Mouse (Mus musculus) hindbrain, embryonic 11.5 days (tissue): ENCODE results near the gene H3f3a. TPM values are rescaled to one million over a fixed set of nuclear protein-coding genes. Genes with fewer than 3 reads are reported as not detected.

Experiments
- ATAC-seq: fragments of 200-750 bp; cut with Nextera tagmentation; 2 replicates; pipeline ENCODE4 v1.8.0; 2017; ENCODE audit warnings: mild to moderate bottlenecking, moderate TSS enrichment, moderate library complexity; ENCODE audit not compliant: low FRiP score
- DNase-seq: peaks from one replicate; pipeline ENCODE4 v3.0.0-alpha.2; 2015; ENCODE audit warnings: low spot score
- H3K27ac ChIP-seq: fragments of 300-500 bp; sonication (generic); 2 replicates; pipeline ENCODE4 v1.5.1; 2014; ENCODE audit warnings: mild to moderate bottlenecking, low read depth, low read length
- H3K27me3 ChIP-seq: fragments of 300-500 bp; sonication (generic); 2 replicates; pipeline ENCODE4 v1.6.1; 2014; ENCODE audit warnings: mild to moderate bottlenecking, low read length, moderate library complexity, mixed read lengths; ENCODE audit not compliant: control insufficient read depth, insufficient read depth
- H3K36me3 ChIP-seq: fragments of 300-500 bp; sonication (generic); 2 replicates; pipeline ENCODE4 v1.6.1; 2014; ENCODE audit warnings: mild to moderate bottlenecking, low read length, moderate library complexity, mixed read lengths; ENCODE audit not compliant: control insufficient read depth, insufficient read depth
- H3K4me1 ChIP-seq: fragments of 300-500 bp; sonication (generic); replicated peaks from 2 replicates; pipeline ENCODE4 v1.6.1; 2014; ENCODE audit warnings: low read length, mixed read lengths; ENCODE audit not compliant: control insufficient read depth, insufficient read depth
- H3K4me2 ChIP-seq: fragments of 300-500 bp; sonication (generic); replicated peaks from 2 replicates; pipeline ENCODE4 v1.6.1; 2014; ENCODE audit warnings: mild to moderate bottlenecking, low read depth, low read length
- H3K4me3 ChIP-seq: fragments of 300-500 bp; sonication (generic); 2 replicates; pipeline ENCODE4 v1.5.1; 2014; ENCODE audit warnings: low read depth, low read length
- H3K9ac ChIP-seq: fragments of 300-500 bp; sonication (generic); 2 replicates; pipeline ENCODE4 v1.6.1; 2014; ENCODE audit warnings: low read depth, low read length
- H3K9me3 ChIP-seq: fragments of 300-500 bp; sonication (generic); 2 replicates; pipeline ENCODE4 v1.6.1; 2016; ENCODE audit warnings: low read length; ENCODE audit not compliant: control insufficient read depth
- WGBS: fragments of 180-500 bp; shearing (Covaris S2); extraction: QIAGEN DNeasy Blood & Tissue Kit; methylation state at CpG from one replicate; pipeline ENCODE4 v1.1.7; 2014; 5-methylcytosine and 5-hydroxymethylcytosine counted together
- polyA plus RNA-seq: library from polyadenylated mRNA; unstranded; fragments of >200 nt; fragmentation: Nextera tagmentation; extraction: Ambion mirVana; gene quantifications from 2 replicates; pipeline ENCODE4 v1.2.1, GENCODE M21; 2014

H3f3a gene
- polyA plus RNA-seq, 1 experiment from 2014 or later = 3,542 TPM

GRCm38 (mm10) chr1:180763828-180764227 is 49.9 kb downstream of the H3f3a start:
- DNase-seq (peak; percentile 91), ATAC-seq (peak; percentile 79)
- peak overlapping the region; percentile 74 for H3K4me2 ChIP-seq
- no peaks in the 10 kb centered on the region for H3K36me3 ChIP-seq
- no peaks in the 10 kb centered on the region for H3K27me3 ChIP-seq
- H3K4me1 ChIP-seq = no peaks in the 10 kb centered on the region; the same call in 1 of the 2 replicates
- WGBS = under 1% methylated on average over 11 of the region's 11 CpGs
- peak overlapping the region; percentile 37 for H3K4me3 ChIP-seq
- H3K27ac ChIP-seq = no peak overlapping the region
- peak overlapping the region; percentile 51 for H3K9ac ChIP-seq
- no peaks in the 10 kb centered on the region for H3K9me3 ChIP-seq

DNA sequence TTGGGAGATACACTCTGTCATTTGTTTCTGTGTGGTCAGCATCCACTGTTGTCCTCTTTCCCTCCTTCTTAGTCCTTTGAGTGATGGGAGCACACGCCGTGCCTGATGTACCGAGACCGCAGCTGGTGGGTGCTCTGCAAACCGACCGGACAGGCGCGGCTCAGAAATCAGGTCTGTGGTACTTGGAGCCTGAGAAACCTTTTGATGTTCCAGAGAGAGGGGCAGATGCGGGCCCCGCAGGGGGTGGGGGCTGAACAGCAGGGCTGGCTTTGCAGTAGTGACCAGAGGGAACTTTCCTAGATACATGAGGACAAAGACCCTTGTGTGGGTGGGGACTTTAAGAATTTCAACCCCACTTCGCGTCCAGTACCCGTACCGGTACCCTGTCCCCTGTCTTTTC is 50.4 kb downstream of the H3f3a start:
- no peaks in the 10 kb centered on the region for H3K27me3 ChIP-seq
- WGBS = 5% methylated on average over 14 of the region's 14 CpGs
- peak overlapping the region; percentile 74 for H3K4me2 ChIP-seq
- DNase-seq (peak; percentile 61), ATAC-seq (peak; percentile 46; the same call in 1 of the 2 replicates)
- H3K9me3 ChIP-seq = no peaks in the 10 kb centered on the region
- H3K4me1 ChIP-seq = no peaks in the 10 kb centered on the region; the same call in 1 of the 2 replicates
- H3K36me3 ChIP-seq = no peaks in the 10 kb centered on the region
- no peak overlapping the region for H3K27ac ChIP-seq
- H3K9ac ChIP-seq = peak overlapping the region; percentile 51
- H3K4me3 ChIP-seq = peak overlapping the region; percentile 37

- no peak for DNase-seq
- H3K9ac ChIP-seq = no peak overlapping the region
- H3K4me3 ChIP-seq = no peak overlapping the region
- no peaks in the 10 kb centered on the region for H3K36me3 ChIP-seq
- no peak for ATAC-seq
- no peaks in the 10 kb centered on the region; the same call in 1 of the 2 replicates for H3K4me1 ChIP-seq
- no peak overlapping the region for H3K27ac ChIP-seq
- H3K27me3 ChIP-seq = no peaks in the 10 kb centered on the region
- no peaks in the 10 kb centered on the region for H3K9me3 ChIP-seq
- H3K4me2 ChIP-seq = no peak overlapping the region
- 83% methylated on average over 8 of the region's 8 CpGs for WGBS
Measured at GRCm38 (mm10) chr1:180762679-180763078, 51.1 kb downstream of the H3f3a start.

DNA sequence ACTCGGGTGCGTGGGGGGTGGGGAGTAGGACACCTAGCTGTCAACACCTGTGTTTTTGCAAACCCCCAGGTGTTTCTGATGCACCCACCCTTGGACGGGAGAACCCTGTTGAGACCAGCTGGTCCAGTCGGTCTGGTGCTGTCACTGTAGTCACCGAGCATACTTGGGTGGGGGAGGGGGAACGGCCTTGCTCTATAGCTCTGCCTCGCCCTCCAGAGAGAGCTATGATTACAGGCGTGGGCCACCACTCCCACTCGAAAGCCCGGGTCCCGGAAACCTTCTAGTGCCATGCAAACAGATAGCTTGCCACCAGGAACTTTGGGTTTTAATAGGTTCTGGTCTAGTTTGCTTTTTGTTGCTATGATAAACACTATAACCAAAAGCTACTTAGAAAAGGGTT is 51.6 kb downstream of the H3f3a start:
- Histone ChIP-seq H3K4me3 (no peak overlapping the region), H3K9ac (no peak overlapping the region), H3K4me2 (no peak overlapping the region), H3K9me3 (no peaks in the 10 kb centered on the region), H3K36me3 (no peaks in the 10 kb centered on the region), H3K27ac (no peak overlapping the region), H3K27me3 (no peaks in the 10 kb centered on the region), H3K4me1 (no peaks in the 10 kb centered on the region)
- no peak for DNase-seq
- 89% methylated on average over 11 of the region's 11 CpGs for WGBS
- no peak for ATAC-seq

GRCm38 (mm10) chr1:180757956-180758520 is 55.7 kb downstream of the H3f3a start:
- H3K4me1 ChIP-seq = no peaks in the 10 kb centered on the region
- H3K9me3 ChIP-seq = no peaks in the 10 kb centered on the region
- DNase-seq = no peak
- 88% methylated on average over 7 of the region's 7 CpGs for WGBS
- H3K9ac ChIP-seq = no peak overlapping the region
- no peak overlapping the region for H3K4me3 ChIP-seq
- ATAC-seq = no peak
- H3K4me2 ChIP-seq = no peak overlapping the region
- H3K27me3 ChIP-seq = no peaks in the 10 kb centered on the region
- peaks cover 2% of the 10 kb centered on the region; the same call in 1 of the 2 replicates for H3K36me3 ChIP-seq
- no peak overlapping the region for H3K27ac ChIP-seq

- DNase-seq (no peak), ATAC-seq (no peak)
- no peak overlapping the region for H3K4me2 ChIP-seq
- no peak overlapping the region for H3K9ac ChIP-seq
- H3K27ac ChIP-seq = no peak overlapping the region
- no peaks in the 10 kb centered on the region for H3K4me1 ChIP-seq
- no peaks in the 10 kb centered on the region for H3K9me3 ChIP-seq
- H3K36me3 ChIP-seq = peaks cover 2% of the 10 kb centered on the region; the same call in 1 of the 2 replicates
- H3K4me3 ChIP-seq = no peak overlapping the region
- no peaks in the 10 kb centered on the region for H3K27me3 ChIP-seq
- 90% methylated on average over 3 of the region's 3 CpGs for WGBS
Measured at GRCm38 (mm10) chr1:180757252-180757955, 56.3 kb downstream of the H3f3a start.

GRCm38 (mm10) chr1:180756711-180757110 is 57.0 kb downstream of the H3f3a start:
- no peaks in the 10 kb centered on the region for H3K9me3 ChIP-seq
- 95% methylated on average over 2 of the region's 2 CpGs for WGBS
- H3K4me2 ChIP-seq = no peak overlapping the region
- H3K4me1 ChIP-seq = no peaks in the 10 kb centered on the region
- H3K4me3 ChIP-seq = no peak overlapping the region
- DNase-seq = no peak
- peaks cover 2% of the 10 kb centered on the region; the same call in 1 of the 2 replicates for H3K36me3 ChIP-seq
- no peak overlapping the region for H3K27ac ChIP-seq
- H3K9ac ChIP-seq = no peak overlapping the region
- ATAC-seq = no peak
- H3K27me3 ChIP-seq = no peaks in the 10 kb centered on the region

GRCm38 (mm10) chr1:180754376-180754775 is 59.4 kb downstream of the H3f3a start:
- Histone ChIP-seq H3K27ac (no peak overlapping the region), H3K9me3 (no peaks in the 10 kb centered on the region), H3K4me3 (no peak overlapping the region), H3K4me1 (no peaks in the 10 kb centered on the region), H3K4me2 (no peak overlapping the region), H3K27me3 (no peaks in the 10 kb centered on the region), H3K9ac (no peak overlapping the region), H3K36me3 (peaks cover 2% of the 10 kb centered on the region; the same call in 1 of the 2 replicates)
- 94% methylated on average over 8 of the region's 8 CpGs for WGBS
- ATAC-seq = no peak
- DNase-seq = no peak

DNA sequence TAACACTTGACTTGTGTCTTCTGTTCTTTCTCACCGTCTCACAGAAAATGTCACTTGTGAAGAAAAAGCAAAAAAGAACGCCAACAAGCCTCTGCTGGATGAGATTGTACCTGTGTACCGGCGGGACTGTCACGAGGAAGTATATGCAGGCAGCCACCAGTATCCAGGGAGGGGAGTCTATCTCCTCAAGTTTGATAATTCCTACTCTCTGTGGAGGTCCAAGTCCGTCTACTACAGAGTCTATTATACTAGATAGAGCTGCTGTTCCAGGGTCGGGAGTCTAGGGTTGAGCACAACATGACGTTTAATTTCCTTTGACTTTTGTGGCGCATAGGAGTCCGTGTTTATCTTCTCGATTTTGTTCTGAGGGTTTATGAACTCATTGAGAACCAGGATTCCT is 61.6 kb downstream of the H3f3a start:
- Histone ChIP-seq H3K4me3 (no peak overlapping the region), H3K9me3 (no peaks in the 10 kb centered on the region), H3K27ac (no peak overlapping the region), H3K27me3 (no peaks in the 10 kb centered on the region), H3K36me3 (peaks cover 5% of the 10 kb centered on the region), H3K4me1 (no peaks in the 10 kb centered on the region), H3K9ac (no peak overlapping the region), H3K4me2 (no peak overlapping the region)
- DNase-seq (no peak), ATAC-seq (no peak)
- 93% methylated on average over 11 of the region's 11 CpGs for WGBS
